Mouse (Mus musculus) naive thymus-derived CD4-positive, alpha-beta T cell, adult 2 months (primary cell): ENCODE results near the gene Galnt6.

Experiments
- DNase-seq: peaks from one replicate; pipeline ENCODE4 v3.0.0-alpha.2; 2011; ENCODE audit warnings: low read depth

The Galnt6 gene

GRCm38 (mm10) chr15:100754041-100754440 lies 24.9 kb upstream of the Galnt6 start:
- peak; percentile 73 for DNase-seq

GRCm38 (mm10) chr15:100753045-100753444 lies 23.9 kb upstream of the Galnt6 start:
- DNase-seq, result peak; percentile 68

- DNase-seq, result peak; percentile 59
Observed at GRCm38 (mm10) chr15:100752439-100752838, 23.3 kb upstream of the Galnt6 start.

GRCm38 (mm10) chr15:100749751-100750538 lies 20.8 kb upstream of the Galnt6 start:
- peak; percentile 95 for DNase-seq

- DNase-seq, result peak; percentile 52
Observed at GRCm38 (mm10) chr15:100748584-100748983, 19.4 kb upstream of the Galnt6 start.

- peak; percentile 83 for DNase-seq
Observed at GRCm38 (mm10) chr15:100747121-100747963, 18.2 kb upstream of the Galnt6 start.

DNA sequence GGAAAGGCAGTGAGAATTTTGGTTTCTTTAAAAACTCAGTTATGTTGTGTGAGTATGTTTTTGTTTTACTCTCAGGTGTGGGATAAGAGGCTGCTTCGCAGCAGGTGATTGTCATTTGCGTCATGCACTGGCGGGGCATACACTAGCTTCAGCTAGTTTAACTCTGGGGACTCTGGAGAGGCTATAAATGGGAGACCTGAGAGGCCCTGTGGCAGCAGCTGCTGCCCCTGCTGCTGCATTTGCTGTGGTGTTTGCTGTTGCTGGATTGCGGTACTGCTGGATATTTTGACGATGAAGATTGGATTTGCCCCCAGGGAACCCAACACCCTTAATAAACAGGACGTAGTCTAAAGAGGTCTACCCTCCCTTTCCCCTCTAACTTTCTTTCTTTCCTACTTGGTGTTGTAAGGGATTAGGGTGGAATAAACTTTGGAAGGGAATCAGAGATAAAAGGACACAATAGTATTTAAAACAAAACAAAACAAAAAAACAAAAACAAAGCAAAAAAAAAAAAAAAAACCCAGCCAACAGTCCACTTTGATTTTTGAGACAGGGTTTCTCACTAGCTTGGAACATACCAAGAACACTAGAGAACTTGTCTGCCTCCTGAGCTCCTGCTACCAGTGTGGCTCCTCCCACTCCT lies 17.4 kb upstream of the Galnt6 start:
- DNase-seq, result no peak

GRCm38 (mm10) chr15:100743238-100743637 lies 14.1 kb upstream of the Galnt6 start:
- no peak for DNase-seq

- no peak for DNase-seq
Observed at GRCm38 (mm10) chr15:100739442-100739841, 10.3 kb upstream of the Galnt6 start.

DNA sequence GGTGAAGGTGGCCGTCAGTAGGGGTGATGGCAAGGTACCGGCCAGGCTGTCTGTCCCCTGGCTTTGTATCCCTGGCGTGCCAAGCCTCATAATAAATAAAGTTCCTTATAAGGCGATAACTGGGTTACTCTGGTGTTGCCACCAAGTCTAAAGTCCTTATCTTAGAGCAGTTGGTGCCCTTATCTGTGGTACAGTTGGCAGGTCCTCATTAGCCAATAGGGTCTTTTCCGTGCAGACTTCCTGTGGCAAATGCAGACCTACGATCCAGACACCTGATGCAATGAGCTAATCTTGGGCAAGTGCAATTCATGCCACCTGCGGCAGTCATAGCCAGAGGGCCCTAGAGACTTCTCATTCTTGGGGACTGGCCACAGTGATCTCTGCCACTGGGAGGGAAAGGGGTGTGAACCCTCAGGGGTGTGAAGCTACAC lies 9.2 kb upstream of the Galnt6 start:
- peak; percentile 15 for DNase-seq

DNA sequence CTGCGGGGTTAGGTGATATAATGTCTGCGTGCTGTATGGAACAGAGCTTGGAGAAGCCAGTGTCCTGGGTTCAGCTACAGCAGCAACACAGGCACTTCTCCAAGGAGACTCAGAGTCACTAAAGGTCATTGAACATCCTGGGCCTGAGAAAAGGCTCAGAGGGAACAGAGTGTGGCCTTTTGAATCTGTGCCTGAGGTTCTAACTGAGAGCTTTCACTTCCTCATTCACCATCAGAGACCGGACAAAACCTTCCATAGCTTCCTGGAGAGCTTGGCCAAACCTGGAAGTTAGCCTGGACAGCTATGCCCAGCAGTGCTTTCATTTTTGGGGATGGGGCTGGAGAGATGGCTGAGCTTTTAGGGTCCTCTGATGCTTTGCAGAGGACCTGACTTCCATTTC lies 8.5 kb upstream of the Galnt6 start:
- peak; percentile 20 for DNase-seq

DNA sequence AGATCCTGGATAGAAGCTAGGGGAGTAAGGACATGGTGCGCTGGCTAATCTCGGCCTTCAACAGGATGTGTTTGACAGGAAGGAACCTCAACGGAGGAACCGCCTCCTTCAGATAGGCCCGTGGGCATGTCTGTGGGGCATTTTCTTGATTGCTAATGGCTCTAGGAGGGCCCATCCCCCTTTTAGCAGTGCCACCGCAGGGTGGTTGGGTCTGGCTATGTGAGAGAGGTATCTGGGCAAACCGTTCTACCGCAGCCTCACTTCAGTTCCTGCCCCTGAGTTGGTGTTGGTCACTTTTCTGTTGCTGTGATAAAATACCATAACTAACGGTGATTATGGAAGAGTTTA lies 6.8 kb upstream of the Galnt6 start:
- no peak for DNase-seq

DNA sequence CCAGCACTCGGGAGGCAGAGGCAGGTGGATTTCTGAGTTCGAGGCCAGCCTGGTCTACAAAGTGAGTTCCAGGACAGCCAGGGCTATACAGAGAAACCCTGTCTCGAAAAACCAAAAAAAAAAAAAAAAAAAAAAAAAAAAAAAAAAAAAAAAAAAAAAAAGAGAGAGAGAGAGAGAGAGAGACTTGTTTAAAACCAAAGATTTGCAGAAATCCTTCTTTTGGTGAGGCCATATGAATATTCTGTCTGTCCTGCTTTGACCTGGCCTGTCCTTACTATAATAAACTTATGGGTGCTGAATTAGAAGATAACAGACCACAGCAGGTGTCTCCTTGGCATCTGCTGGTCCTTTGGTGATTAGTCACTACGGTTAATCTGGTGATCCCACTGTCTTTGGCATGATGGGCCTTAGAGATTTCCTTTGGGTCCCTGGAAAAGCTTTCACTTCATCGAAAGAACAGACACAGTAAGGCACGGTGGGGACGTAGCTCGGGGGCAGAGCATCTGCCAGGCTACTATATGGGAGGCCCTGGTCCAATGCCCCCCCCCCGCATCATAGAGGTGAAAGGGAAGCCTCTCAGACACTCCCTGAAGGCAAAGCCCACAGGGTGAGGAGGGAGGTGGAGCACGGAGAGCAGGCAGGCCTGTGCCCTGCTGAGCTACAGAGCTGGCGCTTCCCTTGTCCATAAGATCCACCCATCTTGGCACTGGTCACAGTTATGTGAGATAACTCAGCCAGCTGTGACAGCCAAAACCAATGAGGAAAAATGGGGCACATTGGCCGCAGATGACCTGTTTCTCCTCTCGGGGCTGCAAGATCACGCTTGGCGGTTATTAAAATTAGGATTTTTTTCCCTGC lies 6.1 kb upstream of the Galnt6 start:
- DNase-seq, result peak; percentile 30

GRCm38 (mm10) chr15:100732580-100732979 lies 3.4 kb upstream of the Galnt6 start:
- peak; percentile 91 for DNase-seq

DNA sequence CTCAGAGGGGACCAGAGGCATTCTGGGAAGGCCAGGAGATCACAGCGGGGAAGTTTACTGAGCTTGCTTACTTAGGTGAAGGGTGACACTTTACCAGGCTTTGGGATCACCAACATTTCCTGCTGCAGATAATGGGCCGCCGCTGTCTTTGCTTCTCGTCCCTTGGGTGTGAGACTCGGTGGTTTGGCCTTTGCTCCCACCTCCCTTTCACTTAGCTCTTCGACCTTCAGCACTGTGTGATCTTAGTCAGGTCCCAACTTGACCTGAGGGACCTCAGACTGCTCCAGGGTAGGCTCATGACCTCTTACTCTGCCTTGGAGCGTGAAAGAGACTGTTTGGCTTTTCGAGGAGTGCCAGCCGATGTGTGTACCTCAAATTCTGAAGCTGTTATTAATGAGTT lies 1.9 kb upstream of the Galnt6 start:
- DNase-seq, result peak; percentile 16

GRCm38 (mm10) chr15:100728586-100728985 lies 590 bp downstream of the Galnt6 start:
- DNase-seq, result peak; percentile 59

GRCm38 (mm10) chr15:100727834-100728233 lies 1.3 kb downstream of the Galnt6 start:
- no peak for DNase-seq

DNA sequence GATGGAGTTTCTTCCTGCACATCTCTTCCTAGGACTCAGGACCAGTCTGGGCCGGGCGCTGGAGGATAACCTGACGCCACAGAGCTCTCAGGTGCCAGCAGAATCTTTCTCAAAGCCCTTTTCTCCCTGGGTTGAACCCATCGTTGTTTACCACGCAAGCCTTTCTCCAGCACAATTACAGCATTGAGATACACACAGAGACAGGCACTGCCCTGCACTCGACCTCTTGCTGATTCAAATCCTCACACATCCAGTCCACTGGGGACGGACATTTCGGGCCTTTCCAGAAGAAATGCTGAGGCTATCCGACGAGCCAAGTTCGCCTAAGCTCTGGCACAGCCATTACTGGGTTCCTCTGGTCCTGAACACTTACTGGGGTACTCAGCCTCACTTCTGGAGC lies 2.5 kb downstream of the Galnt6 start:
- no peak for DNase-seq

- DNase-seq, result peak; percentile 76
Observed at GRCm38 (mm10) chr15:100723505-100723904, 5.7 kb downstream of the Galnt6 start.

GRCm38 (mm10) chr15:100722564-100722963 lies 6.6 kb downstream of the Galnt6 start:
- DNase-seq, result no peak

GRCm38 (mm10) chr15:100722026-100722425 lies 7.2 kb downstream of the Galnt6 start:
- DNase-seq, result no peak

- DNase-seq, result no peak
Observed at GRCm38 (mm10) chr15:100721445-100721844, 7.7 kb downstream of the Galnt6 start.
